Mouse (Mus musculus) E14TG2a.4 (cell line): ENCODE data around the gene Cyp26a1.

Experiments
- CTCF ChIP-seq: conservative IDR thresholded peaks from 2 replicates; pipeline ENCODE4 v1.5.1; 2014; ENCODE audit warnings: low read length
- POU5F1 ChIP-seq: IDR thresholded peaks from 2 replicates; pipeline ENCODE4 v1.6.1; 2014; ENCODE audit warnings: low read length, borderline replicate concordance

- TF ChIP-seq CTCF (peak; percentile 35), POU5F1 (no peak)
Measured at GRCm38 (mm10) chr19:37690716-37691115, 6.9 kb upstream of the Cyp26a1 start.
